Mouse (Mus musculus) brown adipose tissue, adult 24 weeks (tissue): ENCODE measurements around the gene Zfp423. TPM values are rescaled to one million over a fixed set of nuclear protein-coding genes. Genes with fewer than 3 reads are reported as not detected.

Experiments used
- H3K27ac ChIP-seq: fragments of 200-500 bp; replicated peaks from 2 replicates; pipeline ENCODE4 v1.5.1; 2012; ENCODE audit warnings: low read depth, mild to moderate bottlenecking, low read length
- H3K4me1 ChIP-seq: fragments of 200-500 bp; 2 replicates; pipeline ENCODE4 v1.6.1; 2012; ENCODE audit warnings: low read length, mixed read lengths; ENCODE audit not compliant: control insufficient read depth, insufficient read depth, insufficient read length
- H3K4me3 ChIP-seq: fragments of 200-500 bp; 2 replicates; pipeline ENCODE4 v1.5.1; 2012; ENCODE audit warnings: low read depth, mild to moderate bottlenecking, low read length, moderate library complexity; ENCODE audit not compliant: insufficient read depth
- polyA plus RNA-seq: library from polyadenylated mRNA; stranded (reverse); fragments of >200 nt; gene quantifications from 2 replicates; pipeline ENCODE4 v1.2.4, GENCODE M21; 2012; ENCODE audit not compliant: missing spikeins, insufficient read depth, insufficient read length

Zfp423 gene
- polyA plus RNA-seq, 1 experiment: 14.0 TPM

DNA sequence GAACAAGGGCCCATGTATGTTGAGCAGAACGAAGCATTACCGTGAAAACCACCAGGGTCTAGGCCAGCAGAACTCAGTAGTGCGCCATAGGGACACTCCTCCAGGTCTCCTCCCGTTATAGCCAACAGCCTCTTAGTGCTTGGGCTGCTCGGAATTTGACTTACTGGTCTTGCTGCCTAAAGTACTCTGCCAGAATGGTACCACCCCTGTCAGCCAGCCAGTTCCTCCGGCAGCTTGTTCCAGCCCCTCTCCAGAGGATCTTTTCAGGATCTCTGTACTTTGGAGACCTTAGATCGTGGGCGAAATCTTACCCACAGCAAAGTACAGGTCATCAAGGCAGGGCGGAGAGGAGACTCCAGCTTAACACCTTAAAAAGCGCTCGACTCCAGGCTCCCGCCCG lies 25.2 kb downstream of the Zfp423 start:
- peaks cover 57% of the 10 kb centered on the region for H3K4me1 ChIP-seq
- no peak overlapping the region for H3K4me3 ChIP-seq
- no peak overlapping the region for H3K27ac ChIP-seq

DNA sequence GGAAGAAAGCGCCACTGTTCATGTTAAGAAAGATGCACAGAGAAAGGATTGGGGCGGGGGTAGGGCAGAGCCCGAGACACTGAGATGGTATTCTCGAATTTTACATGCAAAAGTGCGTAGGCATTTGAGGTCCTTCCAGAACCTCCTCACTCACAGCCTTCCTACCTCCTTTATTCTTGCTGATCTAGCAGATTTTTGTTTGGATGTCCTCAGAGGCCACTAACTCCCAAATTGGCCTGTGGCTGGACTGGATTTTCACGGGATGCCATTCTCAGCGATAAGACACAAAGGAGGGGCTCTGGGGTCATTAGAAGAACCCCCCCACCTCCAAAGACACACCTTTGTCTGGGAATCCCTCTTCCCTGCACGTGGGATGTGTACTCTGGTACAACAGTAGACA lies 25.6 kb downstream of the Zfp423 start:
- H3K27ac ChIP-seq: no peak overlapping the region
- H3K4me3 ChIP-seq: no peak overlapping the region
- peaks cover 54% of the 10 kb centered on the region for H3K4me1 ChIP-seq

DNA sequence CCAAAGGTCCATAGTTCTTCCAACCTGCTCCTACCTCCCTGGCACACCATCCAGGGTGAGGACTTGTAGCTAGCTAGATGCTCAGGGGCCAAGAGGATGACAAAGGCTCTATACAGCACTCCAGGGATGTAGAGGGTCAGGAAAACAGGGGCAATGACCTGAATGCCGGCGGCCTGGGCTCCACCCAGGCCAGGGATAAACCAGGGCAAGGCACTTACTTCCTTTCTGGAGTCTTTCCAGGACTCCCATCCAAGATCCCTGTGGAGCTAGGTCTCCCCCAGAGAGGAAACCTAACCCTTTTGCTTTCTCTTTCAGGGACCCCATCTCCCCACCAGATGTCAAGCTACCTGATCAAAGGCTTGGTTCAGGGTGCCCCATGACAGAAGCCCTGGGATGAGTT lies 30.5 kb downstream of the Zfp423 start:
- Histone ChIP-seq H3K4me3 (no peak overlapping the region), H3K4me1 (peaks cover 55% of the 10 kb centered on the region), H3K27ac (peak overlapping the region; percentile 93)

DNA sequence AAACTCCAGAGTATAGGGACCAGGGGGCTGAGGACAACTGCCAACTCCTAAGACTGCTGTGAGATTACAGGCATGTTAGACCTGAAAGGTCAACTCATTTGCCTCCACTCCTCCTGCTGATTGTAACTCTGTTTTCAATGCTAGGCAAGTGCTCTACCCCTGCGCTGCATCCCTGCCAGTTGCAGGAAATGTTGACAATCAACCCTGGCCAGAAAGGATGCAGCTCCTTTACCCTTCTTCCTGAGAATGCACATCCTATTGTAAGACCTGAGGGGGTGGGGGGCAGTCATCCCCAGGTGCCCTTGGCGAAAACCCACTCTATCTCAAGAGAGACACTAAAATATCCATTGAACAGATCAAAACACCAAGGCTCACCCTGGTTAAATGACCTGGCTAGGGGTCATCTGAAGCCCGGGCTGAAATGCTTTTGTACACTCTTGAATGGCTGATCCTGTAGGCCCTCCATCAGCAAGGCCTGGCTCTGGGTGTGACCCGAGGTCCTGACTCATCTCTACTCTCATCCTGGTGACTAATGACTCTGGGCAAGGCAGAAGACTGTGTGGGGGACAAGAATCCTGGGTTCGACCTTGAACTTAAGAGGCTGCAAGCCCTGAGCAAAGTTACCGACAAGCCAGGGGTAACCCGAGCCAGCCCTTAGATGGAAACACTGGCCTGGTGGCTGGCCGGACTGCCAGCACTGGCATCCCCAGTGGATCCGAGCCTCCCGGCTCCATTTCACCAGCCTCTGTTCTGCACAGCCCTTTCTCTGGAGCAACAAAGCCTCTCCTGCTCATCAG lies 32.2 kb downstream of the Zfp423 start:
- peaks cover 41% of the 10 kb centered on the region for H3K4me1 ChIP-seq
- no peak overlapping the region for H3K4me3 ChIP-seq
- H3K27ac ChIP-seq: peak overlapping the region; percentile 32

DNA sequence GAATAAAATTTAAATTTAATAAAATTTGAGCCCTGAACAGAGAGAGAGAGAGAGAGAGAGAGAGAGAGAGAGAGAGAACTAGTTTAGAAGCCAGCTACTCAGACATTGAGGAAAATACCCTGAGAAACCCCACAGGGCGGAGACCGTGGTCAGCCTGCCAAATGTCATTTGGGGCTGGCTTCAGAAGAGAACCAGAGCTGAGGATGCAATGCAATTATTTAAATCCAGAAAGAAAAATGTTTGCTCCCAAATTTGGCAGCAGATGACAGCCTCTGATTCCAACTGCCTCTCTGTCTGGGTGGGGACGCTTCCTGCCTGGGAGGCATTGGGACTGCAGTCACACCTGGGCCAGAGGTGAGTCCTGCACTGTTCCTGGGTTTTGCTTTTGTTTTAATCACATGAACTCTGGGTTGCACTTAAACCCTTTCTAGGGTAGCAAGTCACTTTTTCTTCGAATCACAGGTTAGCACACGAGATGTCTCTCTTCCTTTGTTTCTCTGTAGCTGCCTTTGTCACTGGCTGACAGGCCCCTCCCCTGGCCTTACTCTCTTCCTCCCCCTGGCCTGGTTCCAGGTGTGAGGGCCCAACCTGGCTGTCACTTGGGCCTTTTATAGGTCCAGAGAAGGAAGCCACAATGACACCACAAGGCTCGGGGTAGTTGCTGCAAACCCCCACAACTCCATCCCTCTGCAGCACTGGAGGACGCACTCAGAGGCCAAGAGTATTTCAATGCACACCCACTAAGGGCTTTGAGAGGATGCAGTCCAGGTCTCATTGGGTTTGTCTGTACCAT lies 33.1 kb downstream of the Zfp423 start:
- H3K27ac ChIP-seq: peak overlapping the region; percentile 14; the same call in 1 of the 2 replicates
- H3K4me1 ChIP-seq: peaks cover 41% of the 10 kb centered on the region

DNA sequence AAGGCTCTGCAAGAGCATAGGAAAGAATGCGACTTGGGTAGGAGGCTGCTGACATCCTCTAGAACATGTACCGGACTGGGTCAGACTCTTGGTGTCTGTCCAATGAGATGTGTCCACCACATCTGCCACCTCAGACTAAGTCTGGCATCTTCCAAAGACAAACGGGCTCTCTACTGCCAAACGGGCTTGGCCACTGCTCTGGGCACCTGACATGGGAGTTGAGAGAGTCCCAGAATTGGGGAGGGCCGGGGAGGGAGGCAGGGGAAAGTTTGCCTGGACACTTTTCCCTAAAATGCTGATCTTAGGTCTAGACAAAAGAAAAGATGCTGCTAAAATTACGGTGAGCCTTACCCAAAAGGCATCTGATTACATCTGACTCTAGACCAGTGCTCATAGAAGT lies 36.5 kb downstream of the Zfp423 start:
- no peak overlapping the region for H3K27ac ChIP-seq

More for the DNA sequence above, 33.1 kb downstream of the Zfp423 start:
- H3K4me3 ChIP-seq: no peak overlapping the region

DNA sequence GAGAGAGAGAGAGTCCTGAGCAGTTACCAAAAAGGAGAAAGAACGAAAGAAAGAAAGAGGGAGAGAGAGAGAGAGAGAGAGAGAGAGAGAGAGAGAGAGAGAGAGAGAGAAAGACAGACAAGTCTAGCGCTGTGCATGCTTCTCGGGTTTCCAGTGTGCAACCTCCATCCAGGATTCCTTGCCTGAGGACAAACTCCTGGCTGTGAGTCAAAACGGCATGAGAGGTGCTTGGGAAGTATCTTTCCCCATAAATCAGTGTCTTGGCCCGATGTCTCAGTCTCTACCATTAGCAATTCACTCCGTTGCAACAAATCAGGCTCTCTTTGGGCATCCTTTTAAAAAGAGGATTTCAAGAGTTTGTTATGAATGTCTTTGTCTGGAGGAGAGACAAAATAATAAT lies 36.9 kb downstream of the Zfp423 start:
- Histone ChIP-seq H3K4me3 (no peak overlapping the region), H3K27ac (no peak overlapping the region), H3K4me1 (peaks cover 25% of the 10 kb centered on the region)

More for the DNA sequence above, 36.5 kb downstream of the Zfp423 start:
- peaks cover 28% of the 10 kb centered on the region for H3K4me1 ChIP-seq
- no peak overlapping the region for H3K4me3 ChIP-seq

DNA sequence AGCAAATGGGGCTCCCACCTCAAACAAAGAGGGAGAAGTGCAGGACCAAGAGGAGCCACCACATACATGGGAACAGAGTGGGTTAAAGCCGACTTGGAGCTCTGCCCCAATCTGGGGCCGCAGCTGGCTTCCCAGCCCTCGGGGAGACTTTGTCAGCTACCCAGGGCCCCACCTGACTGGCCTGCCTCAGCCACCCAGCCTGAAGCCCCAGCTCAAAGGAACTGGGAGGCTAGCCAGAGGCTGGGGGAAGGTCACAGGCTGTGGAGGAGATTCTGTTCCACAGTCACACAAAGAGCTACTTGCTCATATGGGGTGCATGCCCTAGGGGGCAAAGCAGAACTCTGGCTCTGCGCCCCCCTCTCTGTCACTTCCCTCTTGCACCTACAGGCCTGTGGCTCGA lies 41.4 kb downstream of the Zfp423 start:
- Histone ChIP-seq H3K4me1 (peaks cover 37% of the 10 kb centered on the region), H3K27ac (no peak overlapping the region), H3K4me3 (no peak overlapping the region)

DNA sequence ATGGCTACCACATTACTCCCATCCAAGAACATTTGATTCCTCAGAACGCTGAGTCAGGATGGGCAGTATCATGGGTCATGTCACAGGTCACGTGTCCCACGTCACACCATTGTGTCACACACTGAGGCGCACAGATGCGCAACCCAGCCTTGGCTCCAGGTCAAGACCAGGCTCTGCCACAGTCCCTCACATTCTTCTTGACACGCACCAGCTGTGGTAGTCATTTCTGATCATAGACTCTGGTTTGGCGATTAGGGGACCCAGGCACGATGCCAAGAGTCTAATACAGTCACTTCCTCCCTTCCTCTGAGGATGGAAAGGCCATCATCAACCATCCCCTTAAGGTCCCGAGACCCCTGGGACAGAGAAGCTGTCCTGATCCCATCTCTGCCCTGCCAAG lies 43.6 kb downstream of the Zfp423 start:
- Histone ChIP-seq H3K4me3 (no peak overlapping the region), H3K27ac (0 out of 2 replicates have a peak overlapping the region, but pooled peaks have one; percentile 23), H3K4me1 (peaks cover 32% of the 10 kb centered on the region)

DNA sequence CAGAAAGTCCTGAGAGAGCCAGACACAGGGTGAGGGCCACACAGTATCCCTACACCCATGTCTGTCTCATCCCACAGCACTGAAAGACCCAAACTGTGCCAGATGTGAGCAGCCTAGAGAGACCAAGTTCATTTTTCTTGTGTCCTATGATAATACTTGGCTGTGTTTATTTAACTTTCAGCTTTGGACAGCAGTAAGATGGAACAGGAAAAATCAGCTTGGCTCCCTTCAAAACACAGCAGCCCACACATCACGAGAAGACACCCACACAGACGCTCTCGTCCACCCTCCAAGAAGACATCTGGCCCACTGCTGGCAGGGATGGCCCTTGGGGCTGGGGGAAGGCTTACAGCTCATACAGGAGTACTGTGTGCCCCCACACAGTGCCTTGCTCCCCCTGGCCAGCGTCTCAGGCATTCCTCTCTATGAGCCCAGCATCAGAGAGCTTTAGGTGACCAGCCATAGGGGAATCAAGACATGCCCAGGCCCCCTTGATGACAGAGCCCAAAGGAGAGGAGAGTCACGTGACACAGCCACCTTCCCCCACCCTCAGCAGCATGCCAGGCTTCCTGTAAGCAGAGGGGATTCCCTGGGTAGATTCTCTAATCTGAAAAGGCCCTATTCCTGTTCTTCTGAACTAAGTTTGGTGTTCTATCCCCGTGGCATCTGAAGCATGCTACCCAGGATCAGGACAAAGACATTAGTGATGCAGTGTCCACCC lies 45.0 kb downstream of the Zfp423 start:
- H3K27ac ChIP-seq: no peak overlapping the region
- H3K4me3 ChIP-seq: no peak overlapping the region
- peaks cover 32% of the 10 kb centered on the region for H3K4me1 ChIP-seq

DNA sequence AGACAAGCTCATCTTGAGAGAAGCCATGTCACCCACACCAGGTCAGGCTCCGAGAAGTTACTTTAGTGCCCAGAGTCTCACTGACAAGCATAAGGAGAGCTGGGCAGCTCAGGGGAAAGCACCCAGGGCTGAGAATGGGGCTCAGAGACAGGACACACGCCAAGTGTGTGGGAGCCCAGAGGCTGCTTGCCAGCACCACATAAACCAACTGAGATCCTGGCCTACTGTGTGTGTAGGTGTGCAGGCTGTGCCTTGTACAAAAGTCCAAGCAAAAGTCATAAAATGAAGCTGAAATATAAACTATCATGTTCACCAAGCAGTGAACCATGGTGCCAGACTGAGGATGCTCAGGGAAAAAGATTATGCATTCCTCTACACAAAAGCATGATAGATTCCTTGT lies 50.5 kb downstream of the Zfp423 start:
- H3K4me1 ChIP-seq: peaks cover 7% of the 10 kb centered on the region
- H3K4me3 ChIP-seq: no peak overlapping the region
- H3K27ac ChIP-seq: no peak overlapping the region

DNA sequence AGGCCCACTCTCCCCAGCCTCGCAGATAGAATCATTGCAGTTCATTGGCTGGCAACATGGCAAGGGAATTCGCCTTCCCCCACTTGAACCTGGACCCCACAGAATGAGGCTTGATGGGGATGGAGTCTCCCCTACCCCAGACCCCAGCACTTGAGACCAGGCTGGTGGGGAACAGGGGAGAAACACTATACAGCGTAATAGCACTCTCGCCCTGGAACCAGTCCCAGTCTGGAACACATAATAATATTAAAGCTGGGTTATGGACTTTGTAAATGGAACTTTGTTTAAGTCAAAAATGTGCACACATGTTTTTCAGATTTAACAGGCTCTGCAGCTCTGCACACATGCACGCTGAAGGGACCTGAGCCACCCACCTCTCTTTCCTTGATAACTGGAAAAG lies 54.0 kb downstream of the Zfp423 start:
- Histone ChIP-seq H3K4me1 (peaks cover 4% of the 10 kb centered on the region; the same call in 1 of the 2 replicates), H3K4me3 (no peak overlapping the region), H3K27ac (no peak overlapping the region)

DNA sequence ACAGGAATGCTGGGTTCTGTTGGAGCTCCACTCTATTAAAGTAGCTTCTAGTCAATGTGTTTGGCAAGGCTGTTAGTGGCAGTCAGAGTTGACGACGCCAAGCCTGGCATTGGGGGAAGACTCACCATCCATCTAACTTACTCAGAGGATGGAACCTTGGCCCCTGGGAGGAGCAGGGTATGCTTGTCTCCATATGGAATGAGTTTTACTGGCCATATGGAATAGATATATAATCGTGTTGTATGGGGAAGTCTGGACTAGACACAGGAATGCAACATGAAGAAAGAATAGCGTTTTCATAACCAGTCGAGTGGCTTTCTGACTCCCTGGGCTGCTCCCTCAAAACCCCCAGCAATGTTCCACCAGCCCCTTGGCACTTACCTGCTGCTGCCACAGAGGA lies 55.3 kb downstream of the Zfp423 start:
- H3K4me1 ChIP-seq: peaks cover 4% of the 10 kb centered on the region; the same call in 1 of the 2 replicates
- H3K27ac ChIP-seq: no peak overlapping the region
- no peak overlapping the region for H3K4me3 ChIP-seq

DNA sequence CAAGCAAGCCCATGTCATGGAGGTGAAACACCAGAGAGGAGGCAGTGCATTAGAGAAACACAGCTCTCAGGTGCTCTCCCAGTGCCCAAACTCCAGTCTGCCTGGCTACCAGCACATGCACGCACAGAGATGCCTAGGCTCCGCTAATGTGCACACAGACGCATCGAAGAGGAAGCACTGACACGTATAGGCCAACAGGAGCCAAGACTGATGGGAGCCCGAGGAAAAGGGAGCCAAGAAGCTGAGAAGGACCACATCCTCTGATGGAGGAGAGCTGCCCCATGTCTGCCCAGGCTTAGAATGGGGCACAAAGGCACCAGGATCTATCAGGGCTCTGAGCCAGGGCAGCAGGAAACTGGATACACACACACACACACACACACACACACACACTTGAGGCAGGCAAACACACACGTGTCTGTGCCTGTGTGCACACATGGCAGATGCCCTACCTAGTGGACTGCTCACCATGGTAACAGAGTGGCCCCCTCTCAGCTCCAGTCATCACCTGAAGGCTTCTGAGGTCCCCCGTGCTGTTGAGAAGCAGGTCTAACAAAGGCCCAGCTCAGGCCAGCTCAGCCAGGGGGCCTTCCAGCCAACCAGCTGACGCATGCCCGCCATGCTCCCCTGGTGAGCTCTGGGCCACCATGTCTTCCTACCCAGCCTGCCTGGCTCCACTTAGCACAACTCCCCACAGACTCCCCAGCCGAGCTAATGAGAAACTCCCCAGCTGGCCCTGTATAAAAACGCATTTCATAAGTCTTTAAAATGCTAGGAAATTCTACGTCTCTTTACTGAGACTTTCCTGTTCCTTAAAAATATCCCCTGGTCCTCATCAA lies 64.0 kb downstream of the Zfp423 start:
- Histone ChIP-seq H3K4me1 (peaks cover 56% of the 10 kb centered on the region), H3K4me3 (no peak overlapping the region), H3K27ac (0 out of 2 replicates have a peak overlapping the region, but pooled peaks have one; percentile 13)
